Mouse (Mus musculus): ENCODE results near the gene Clca3b. TPM values are rescaled to one million over a fixed set of nuclear protein-coding genes. Genes with fewer than 3 reads are reported as not detected.

Clca3b gene
- polyA plus RNA-seq (2012; ENCODE audit: low replicate concordance) = not detected in 2 replicates

DNA sequence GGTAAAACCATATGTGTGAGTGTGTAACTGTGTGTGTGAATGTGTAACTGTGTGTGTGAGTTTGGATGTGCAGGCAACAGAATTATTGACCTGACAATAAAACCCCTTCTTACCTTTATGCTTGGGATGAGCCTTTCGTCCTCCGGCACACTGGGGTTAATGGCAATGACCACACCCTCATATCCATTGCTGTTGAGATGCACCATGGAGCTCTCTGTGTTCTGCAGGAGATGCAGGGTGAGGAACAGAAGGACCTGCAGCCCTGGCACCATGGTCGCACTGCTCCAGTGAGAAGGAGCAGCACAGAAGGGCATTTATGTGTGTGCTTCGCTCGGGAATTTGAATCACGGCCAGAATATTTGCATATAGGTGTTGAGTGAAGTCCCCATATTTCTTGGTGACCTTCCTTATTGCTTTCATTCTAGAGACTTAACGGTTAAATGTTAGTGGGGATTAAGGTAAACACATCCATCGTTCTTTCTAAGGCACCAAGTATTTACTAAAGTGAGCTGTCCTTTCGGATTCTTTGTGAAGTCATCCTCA is at the start of gene Clca3b:
Clca3b (minus strand) TSS at position 344 of the 543 bp plus-strand sequence.

DNA sequence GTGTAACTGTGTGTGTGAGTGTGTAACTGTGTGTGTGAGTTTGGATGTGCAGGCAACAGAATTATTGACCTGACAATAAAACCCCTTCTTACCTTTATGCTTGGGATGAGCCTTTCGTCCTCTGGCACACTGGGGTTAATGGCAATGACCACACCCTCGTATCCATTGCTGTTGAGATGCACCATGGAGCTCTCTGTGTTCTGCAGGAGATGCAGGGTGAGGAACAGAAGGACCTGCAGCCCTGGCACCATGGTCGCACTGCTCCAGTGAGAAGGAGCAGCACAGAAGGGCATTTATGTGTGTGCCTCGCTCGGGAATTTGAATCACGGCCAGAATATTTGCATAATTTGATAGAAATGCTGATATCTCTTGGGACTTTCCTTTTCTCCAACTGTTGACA is 29.9 kb downstream of the Clca3b start, which contains the start of gene Clca3a2:
Clca3a2 (minus strand) TSS at position 276 of the 400 bp plus-strand sequence.

Other genes with a start within 250 kb of the Clca3b start
- 58.3 and 86.5 TPM in 2 replicates for gene Sh3glb1, start 129.0 kb downstream of the Clca3b start, polyA plus RNA-seq (2012; ENCODE audit: low replicate concordance)
- gene Clca3a1, start 88.4 kb downstream of the Clca3b start, polyA plus RNA-seq (2012; ENCODE audit: low replicate concordance) = 0.35 TPM in 1 of 2 replicates, not detected in the other
- gene Clca3a2, start 29.9 kb downstream of the Clca3b start, polyA plus RNA-seq (2012; ENCODE audit: low replicate concordance) = not detected in 2 replicates
- not detected in 2 replicates for gene Clca4b, start 83.2 kb upstream of the Clca3b start, polyA plus RNA-seq (2012; ENCODE audit: low replicate concordance)
- gene Clca4a, start 125.7 kb upstream of the Clca3b start, polyA plus RNA-seq (2012; ENCODE audit: low replicate concordance) = not detected in 2 replicates
- not detected in 2 replicates for gene Clca1, start 183.4 kb upstream of the Clca3b start, polyA plus RNA-seq (2012; ENCODE audit: low replicate concordance)